Comparison of ENCODE assay signal across 24 mouse cellular contexts in the genomic region with DNA sequence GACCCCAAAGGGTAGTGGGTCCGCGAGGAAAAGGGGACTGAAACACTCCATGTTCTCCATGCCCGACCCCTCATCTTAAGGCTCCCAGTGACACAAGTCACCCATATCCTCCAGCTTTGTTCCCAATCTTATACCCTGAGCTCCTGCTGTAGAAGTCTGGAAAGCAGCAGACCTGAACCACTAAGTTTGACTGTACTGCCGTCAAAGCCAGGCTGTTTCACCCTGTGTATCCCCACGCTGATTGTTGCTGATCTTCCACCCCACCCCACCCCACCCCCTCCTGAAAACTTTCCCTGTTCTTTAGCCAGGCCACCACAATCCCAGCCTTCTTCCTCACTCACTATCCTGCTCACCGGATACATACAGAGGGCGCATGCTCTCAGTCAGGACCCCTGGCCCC. TPM values are rescaled to one million over a fixed set of nuclear protein-coding genes. Genes with fewer than 3 reads are reported as not detected.
A peak's percentile ranks its signal among the peaks of the same experiment; 100 is the strongest.
DNase-seq lines count a peak whose midpoint lies in the region; ATAC-seq and TF ChIP-seq lines count a peak whose summit lies in the region.
"Had no signal": no experiment of that assay in that cellular context is flagged by ENCODE, and none has a peak within 500 bp of the region (broad histone marks: within the 10 kb centered on the region; RNA-seq: fewer than 3 reads in every experiment).

No protein-coding gene starts in this region.

- no peak overlapping the region for H3K9ac ChIP-seq in embryonic facial prominence, embryonic 15.5 days
- no peak overlapping the region for H3K9ac ChIP-seq in kidney, embryonic 15.5 days
- H3K9ac ChIP-seq in midbrain, embryonic 14.5 days (replicated peaks; ENCODE audit: low read length) = no peak overlapping the region
- H3K9ac ChIP-seq in CH12.LX (ENCODE audit: insufficient read depth, low read depth) = no peak overlapping the region
- H3K9ac ChIP-seq: forebrain, postnatal 0 days; heart, embryonic 15.5 days; hindbrain, embryonic 15.5 days had no signal

- in situ Hi-C loops in CH12.LX (cut with MboI; ENCODE audit: low pct_ligation_motif_present, low pct_unique_long_range_greater_than_20kb, low sequenced_read_pairs) = no loop called here

- H3K36me3 ChIP-seq in embryonic facial prominence, embryonic 15.5 days = no peaks in the 10 kb centered on the region
- no peaks in the 10 kb centered on the region for H3K36me3 ChIP-seq in embryonic facial prominence, embryonic 10.5 days (replicated peaks)
- no peaks in the 10 kb centered on the region for H3K36me3 ChIP-seq in kidney, embryonic 15.5 days
- H3K36me3 ChIP-seq in midbrain, embryonic 14.5 days (ENCODE audit: control insufficient read depth, insufficient read depth, low read length) = no peaks in the 10 kb centered on the region
- H3K36me3 ChIP-seq in midbrain, embryonic 10.5 days = no peaks in the 10 kb centered on the region
- H3K36me3 ChIP-seq in CH12.LX (replicated peaks in 1 of 2; ENCODE audit: control insufficient read depth in 1 of 2, insufficient read depth in 1 of 2, low read length in 1 of 2) = no peaks in the 10 kb centered on the region
- H3K36me3 ChIP-seq: heart, embryonic 15.5 days; hindbrain, embryonic 10.5 days; hindbrain, embryonic 15.5 days had no signal

- H3K4me1 ChIP-seq in embryonic facial prominence, embryonic 15.5 days = no peaks in the 10 kb centered on the region
- peaks cover 2% of the 10 kb centered on the region; the same call in 1 of the 2 replicates for H3K4me1 ChIP-seq in embryonic facial prominence, embryonic 10.5 days
- H3K4me1 ChIP-seq in kidney, embryonic 15.5 days = peaks cover 10% of the 10 kb centered on the region; the same call in 1 of the 2 replicates
- H3K4me1 ChIP-seq in midbrain, embryonic 14.5 days (ENCODE audit: control insufficient read depth, insufficient read depth, low read length) = no peaks in the 10 kb centered on the region
- H3K4me1 ChIP-seq in midbrain, embryonic 10.5 days = peaks cover 12% of the 10 kb centered on the region
- H3K4me1 ChIP-seq in CH12.LX (ENCODE audit: control insufficient read depth in 1 of 2, insufficient read depth in 2 of 2) = peaks cover 10 to 21% of the 10 kb centered on the region in 2 experiments
- H3K4me1 ChIP-seq: heart, embryonic 15.5 days; hindbrain, embryonic 15.5 days had no signal

- TF ChIP-seq CTCF in CH12.LX (conservative IDR thresholded peaks at IDR 0.05 in 1 of 2, IDR thresholded peaks at IDR 0.05 in 1 of 2; ENCODE audit: low read depth in 2 of 2, low read length in 2 of 2) = no peak

- no peak overlapping the region for H3K4me2 ChIP-seq in embryonic facial prominence, embryonic 15.5 days (replicated peaks)
- 0 out of 2 replicates have a peak overlapping the region, but pooled peaks have one; percentile 3 for H3K4me2 ChIP-seq in kidney, embryonic 15.5 days
- no peak overlapping the region for H3K4me2 ChIP-seq in midbrain, embryonic 14.5 days (ENCODE audit: low read length)
- peak overlapping the region; percentile 71 for H3K4me2 ChIP-seq in CH12.LX (ENCODE audit: insufficient read depth, low read depth, poor library complexity, severe bottlenecking)
- H3K4me2 ChIP-seq: heart, embryonic 11.5 days; heart, embryonic 15.5 days; hindbrain, embryonic 15.5 days had no signal

- no peaks in the 10 kb centered on the region for H3K27me3 ChIP-seq in embryonic facial prominence, embryonic 15.5 days
- no peaks in the 10 kb centered on the region for H3K27me3 ChIP-seq in embryonic facial prominence, embryonic 10.5 days (replicated peaks; ENCODE audit: low read depth, poor library complexity, severe bottlenecking)
- H3K27me3 ChIP-seq in kidney, embryonic 15.5 days = no peaks in the 10 kb centered on the region
- H3K27me3 ChIP-seq in midbrain, embryonic 14.5 days (ENCODE audit: control insufficient read depth, insufficient read depth, low read length) = no peaks in the 10 kb centered on the region
- H3K27me3 ChIP-seq in midbrain, embryonic 10.5 days (ENCODE audit: low read depth, poor library complexity, severe bottlenecking) = no peaks in the 10 kb centered on the region
- H3K27me3 ChIP-seq in CH12.LX (replicated peaks) = no peaks in the 10 kb centered on the region
- H3K27me3 ChIP-seq: heart, embryonic 15.5 days; hindbrain, embryonic 15.5 days; Patski had no signal

- H3K27ac ChIP-seq in embryonic facial prominence, embryonic 15.5 days (replicated peaks) = no peak overlapping the region
- no peak overlapping the region for H3K27ac ChIP-seq in embryonic facial prominence, embryonic 10.5 days (replicated peaks)
- no peak overlapping the region for H3K27ac ChIP-seq in kidney, embryonic 15.5 days
- no peak overlapping the region for H3K27ac ChIP-seq in midbrain, embryonic 14.5 days (replicated peaks; ENCODE audit: low read depth, low read length)
- H3K27ac ChIP-seq in midbrain, embryonic 10.5 days (replicated peaks) = no peak overlapping the region
- H3K27ac ChIP-seq in CH12.LX (ENCODE audit: insufficient read depth, low read depth) = no peak overlapping the region
- H3K27ac ChIP-seq: heart, adult 2 months; heart, embryonic 15.5 days; hindbrain, embryonic 15.5 days had no signal

- H3K9me3 ChIP-seq in embryonic facial prominence, embryonic 15.5 days (replicated peaks) = no peaks in the 10 kb centered on the region
- no peaks in the 10 kb centered on the region for H3K9me3 ChIP-seq in embryonic facial prominence, embryonic 10.5 days
- no peaks in the 10 kb centered on the region for H3K9me3 ChIP-seq in kidney, embryonic 15.5 days (replicated peaks)
- H3K9me3 ChIP-seq in midbrain, embryonic 14.5 days (ENCODE audit: control insufficient read depth, low read length) = no peaks in the 10 kb centered on the region
- no peaks in the 10 kb centered on the region; the same call in 1 of the 2 replicates for H3K9me3 ChIP-seq in midbrain, embryonic 10.5 days (replicated peaks)
- H3K9me3 ChIP-seq in CH12.LX (replicated peaks; ENCODE audit: low read length) = no peaks in the 10 kb centered on the region
- H3K9me3 ChIP-seq: heart, embryonic 15.5 days; hindbrain, embryonic 15.5 days had no signal

- H3K79me2 ChIP-seq in CH12.LX (replicated peaks; ENCODE audit: control insufficient read depth, extremely low read depth, insufficient read depth, poor library complexity, severe bottlenecking) = no peaks in the 10 kb centered on the region

- 76% methylated on average over 7 of the region's 7 CpGs for WGBS in embryonic facial prominence, embryonic 15.5 days
- WGBS in embryonic facial prominence, embryonic 10.5 days = 82% methylated on average over 7 of the region's 7 CpGs
- 65% methylated on average over 7 of the region's 7 CpGs for WGBS in kidney, embryonic 15.5 days
- WGBS in midbrain, embryonic 14.5 days = 48% methylated on average over 7 of the region's 7 CpGs
- WGBS in midbrain, embryonic 10.5 days = 71% methylated on average over 7 of the region's 7 CpGs

- no peak for TF ChIP-seq RAD21 in CH12.LX (IDR thresholded peaks at IDR 0.05; ENCODE audit: low read depth, low read length)

- 0 out of 2 replicates have a peak, but pooled peaks have one; percentile 34 for ATAC-seq in embryonic facial prominence, embryonic 15.5 days (ENCODE audit: insufficient number of reproducible peaks, low FRiP score, low TSS enrichment, low read depth)
- peak; percentile 74 for ATAC-seq in kidney, embryonic 15.5 days (replicated peaks; ENCODE audit: low FRiP score)
- 0 out of 2 replicates have a peak, but pooled peaks have one; percentile 25 for ATAC-seq in midbrain, embryonic 14.5 days (ENCODE audit: low FRiP score, low TSS enrichment)
- ATAC-seq: CD4-positive, CD25-positive, alpha-beta regulatory T cell, adult 4 months; forebrain, postnatal 0 days had no signal

- no peak for TF ChIP-seq EP300 in CH12.LX (IDR thresholded peaks at IDR 0.05; ENCODE audit: low read length)

- dilution Hi-C loops in CH12.LX (cut with MboI; ENCODE audit: extremely low pct_ligation_motif_present, extremely low pct_unique_long_range_greater_than_20kb, low sequenced_read_pairs) = no loop called here

- no peak for TF ChIP-seq POLR2A in CH12.LX (IDR thresholded peaks at IDR 0.05; ENCODE audit: low read depth, low read length)

- H3K4me3 ChIP-seq in embryonic facial prominence, embryonic 15.5 days (replicated peaks) = no peak overlapping the region
- no peak overlapping the region for H3K4me3 ChIP-seq in embryonic facial prominence, embryonic 10.5 days
- H3K4me3 ChIP-seq in kidney, embryonic 15.5 days (replicated peaks) = no peak overlapping the region
- H3K4me3 ChIP-seq in midbrain, embryonic 14.5 days (replicated peaks; ENCODE audit: low read depth, low read length) = no peak overlapping the region
- H3K4me3 ChIP-seq in midbrain, embryonic 10.5 days = no peak overlapping the region
- peak overlapping the region in 1 of 3 experiments; percentile 38 for H3K4me3 ChIP-seq in CH12.LX (replicated peaks in 1 of 3; ENCODE audit: low read depth in 2 of 3, low read length in 2 of 3, poor library complexity in 1 of 3)
- H3K4me3 ChIP-seq: heart, adult 2 months; heart, embryonic 15.5 days; hindbrain, embryonic 10.5 days; hindbrain, embryonic 15.5 days had no signal

- no peak for DNase-seq in embryonic facial prominence, embryonic 10.5 days (ENCODE audit: low spot score)
- no peak for DNase-seq in kidney, postnatal 10 days
- DNase-seq in midbrain, embryonic 14.5 days = no peak
- DNase-seq in midbrain, embryonic 10.5 days (ENCODE audit: low spot score) = no peak
- DNase-seq in CH12.LX (ENCODE audit: extremely low read depth) = no peak
- no peak for DNase-seq in ovary, postnatal 10 days (ENCODE audit: low spot score)
- DNase-seq: adrenal gland, adult 2 months; adrenal gland, postnatal 25 days; B cell, adult 2 months; cerebellum, adult 2 months; cerebellum, postnatal 10 days; forebrain, postnatal 0 days; gastrocnemius, postnatal 14 days; heart, adult 2 months; heart, postnatal 14 days had no signal

TF ChIP-seq in CH12.LX, 34 proteins besides CTCF, POLR2A, EP300 and RAD21:
- TF ChIP-seq KAT2A (IDR thresholded peaks at IDR 0.05; ENCODE audit: insufficient replicate concordance, low read length) (no peak), USF2 (conservative IDR thresholded peaks at IDR 0.05; ENCODE audit: low read depth, low read length) (no peak), ELF1 (IDR thresholded peaks at IDR 0.05; ENCODE audit: low read depth, low read length) (no peak), E2F4 (IDR thresholded peaks at IDR 0.05; ENCODE audit: insufficient replicate concordance, low read depth, low read length) (no peak), BHLHE40 (IDR thresholded peaks at IDR 0.05; ENCODE audit: low read depth, low read length) (no peak), MXI1 (IDR thresholded peaks at IDR 0.05; ENCODE audit: low read depth, low read length) (no peak)

RNA-seq across cellular contexts. Expression of a gene that starts 37.5 kb away (rescaled TPM):
- polyA plus RNA-seq in embryonic facial prominence, embryonic 15.5 days (2015; fragmentation: Nextera tagmentation; extraction: Ambion mirVana) = 1.8 and 2.0 TPM in 2 replicates
- polyA plus RNA-seq in embryonic facial prominence, embryonic 10.5 days (2016; fragmentation: Nextera tagmentation; extraction: Ambion mirVana) = 0.65 and 1.5 TPM in 2 replicates
- polyA plus RNA-seq in kidney, embryonic 15.5 days (2015; fragmentation: Nextera tagmentation; extraction: Ambion mirVana) = 3.7 and 4.6 TPM in 2 replicates
- 0.51 and 0.63 TPM in 2 replicates for polyA plus RNA-seq in midbrain, embryonic 14.5 days (2014; fragmentation: Nextera tagmentation; extraction: Ambion mirVana)
- 0.12 and 0.52 TPM in 2 replicates for polyA plus RNA-seq in midbrain, embryonic 10.5 days (2016; fragmentation: Nextera tagmentation; extraction: Ambion mirVana)
- total RNA-seq in CH12.LX (2012; rRNA removed) (not detected in 2 replicates), CH12.LX (2014; rRNA removed) (not detected in 2 replicates)
- polyA plus RNA-seq in CH12.LX (2012; ENCODE audit: insufficient read length, low read depth) = not detected in 2 replicates
- total RNA-seq: adrenal gland, adult 2 months; adrenal gland, postnatal 25 days; gastrocnemius, adult 18-20 months; gastrocnemius, postnatal 14 days; heart, adult 2 months; heart, postnatal 14 days had no signal
- polyA plus RNA-seq: adrenal gland, adult 2 months; CD4-positive, CD25-positive, alpha-beta regulatory T cell, adult 4 months; heart, adult 2 months; Patski had no signal

Comparison
In these comparisons a context has a peak if more than half of its experiments do, and no peak if none do; other contexts are left out.
1. H3K4me2 ChIP-seq: peak in kidney, embryonic 15.5 days (single experiment) and CH12.LX (single experiment); none in embryonic facial prominence, embryonic 15.5 days (single experiment) and midbrain, embryonic 14.5 days (single experiment).
2. Peak in every context shown above with its lines, with median percentiles within 50 percentile points of each other: ATAC-seq.